Mouse (Mus musculus) thymus, adult 2 months (tissue): Measurements from ENCODE around the gene Negr1.

ENCODE experiments used
- CTCF ChIP-seq: fragments of 200-500 bp; IDR thresholded peaks from 2 replicates; pipeline ENCODE4 v1.5.1; 2012; ENCODE audit warnings: mild to moderate bottlenecking, control low read depth, low read length, moderate library complexity, borderline replicate concordance; ENCODE audit not compliant: control insufficient read depth, poor library complexity, insufficient read depth; ENCODE audit errors: extremely low read depth
- POLR2A ChIP-seq: fragments of 200-500 bp; IDR thresholded peaks from 2 replicates; pipeline ENCODE4 v1.6.1; 2012; ENCODE audit warnings: mild to moderate bottlenecking, low read length, control low read depth, moderate library complexity; ENCODE audit not compliant: control insufficient read depth, poor library complexity, insufficient read depth; ENCODE audit errors: extremely low read depth

DNA sequence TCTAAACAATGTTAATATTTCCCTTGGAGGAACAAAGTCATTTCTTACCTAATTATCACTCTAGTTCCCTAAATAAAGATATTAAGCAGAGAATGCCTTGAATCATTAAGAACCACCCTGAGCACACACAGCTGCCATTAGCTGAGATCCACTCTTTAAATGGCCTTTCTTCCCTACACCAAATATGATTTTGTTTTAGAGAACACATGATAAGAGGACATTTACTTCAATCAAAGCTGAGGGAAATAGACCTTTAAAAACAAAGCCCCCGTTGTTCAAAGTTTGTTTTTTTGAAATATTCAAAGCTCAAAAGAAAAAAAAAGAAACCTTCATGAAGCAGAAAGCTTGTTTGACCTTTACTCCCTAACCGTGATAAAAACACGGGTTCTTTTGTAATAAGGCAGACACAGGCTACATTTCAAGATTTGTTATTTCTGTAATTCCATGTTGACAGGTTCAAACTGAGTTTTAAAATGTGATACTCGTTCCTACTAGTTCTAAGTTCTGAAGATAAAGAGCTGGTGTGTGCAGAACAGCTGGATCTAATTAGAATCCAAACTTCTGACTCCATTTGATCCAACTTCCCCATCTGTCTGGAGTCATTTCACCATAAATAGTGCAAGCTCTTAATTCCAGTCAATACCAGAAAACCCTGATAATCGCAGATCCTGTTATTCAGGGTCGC is 544.1 kb downstream of the Negr1 start:
- TF ChIP-seq POLR2A, result no peak
- TF ChIP-seq CTCF, result no peak
